ENCODE assay signal across 21 mouse cellular contexts in genomic region chr13:32721717-32722116, GRCm38 (mm10).
A peak's percentile ranks its signal among the peaks of the same experiment; 100 is the strongest.
DNase-seq lines count a peak whose midpoint lies in the region; ATAC-seq and TF ChIP-seq lines count a peak whose summit lies in the region.
"Had no signal": no experiment of that assay in that cellular context is flagged by ENCODE, and none has a peak within 500 bp of the region (broad histone marks: within the 10 kb centered on the region; RNA-seq: fewer than 3 reads in every experiment).

No protein-coding gene starts in this region.

- WGBS in intestine, postnatal 0 days: 84% methylated on average over 4 of the region's 4 CpGs
- 70% methylated on average over 4 of the region's 4 CpGs for WGBS in cerebellum, adult 2 months

- no peak for TF ChIP-seq POLR2A in cerebellum, adult 2 months (IDR thresholded peaks at IDR 0.05; ENCODE audit: borderline replicate concordance, insufficient read depth, low read length)

- no peak overlapping the region for H3K9ac ChIP-seq in intestine, postnatal 0 days (ENCODE audit: low read depth, low read length)
- H3K9ac ChIP-seq: forebrain, embryonic 15.5 days; limb, embryonic 13.5 days; liver, embryonic 14.5 days; neural tube, embryonic 12.5 days had no signal

- H3K4me2 ChIP-seq in intestine, postnatal 0 days (replicated peaks; ENCODE audit: low read depth): no peak overlapping the region
- H3K4me2 ChIP-seq: forebrain, embryonic 15.5 days; heart, embryonic 11.5 days; limb, embryonic 13.5 days; neural tube, embryonic 12.5 days had no signal

- H3K4me1 ChIP-seq in intestine, postnatal 0 days (replicated peaks; ENCODE audit: control insufficient read depth, insufficient read depth, low read length): no peaks in the 10 kb centered on the region
- H3K4me1 ChIP-seq in cerebellum, adult 2 months (ENCODE audit: control insufficient read depth, insufficient read depth, low read length): no peaks in the 10 kb centered on the region
- H3K4me1 ChIP-seq: forebrain, embryonic 15.5 days; neural tube, embryonic 12.5 days had no signal

- peak overlapping the region; percentile 24; the same call in 1 of the 2 replicates for H3K27ac ChIP-seq in gastrocnemius, adult 2 months
- no peak overlapping the region for H3K27ac ChIP-seq in intestine, postnatal 0 days (ENCODE audit: low read depth, low read length)
- H3K27ac ChIP-seq in cerebellum, adult 2 months (ENCODE audit: insufficient read depth, low read length): no peak overlapping the region
- H3K27ac ChIP-seq: forebrain, embryonic 15.5 days; limb, embryonic 13.5 days; liver, embryonic 14.5 days; neural tube, embryonic 12.5 days had no signal

- intact Hi-C loops in gastrocnemius, adult 2 months (cut with DNase I): no loop called here

- no peaks in the 10 kb centered on the region for H3K36me3 ChIP-seq in intestine, postnatal 0 days (ENCODE audit: control insufficient read depth, insufficient read depth)
- H3K36me3 ChIP-seq: forebrain, embryonic 15.5 days; limb, embryonic 13.5 days; neural tube, embryonic 12.5 days had no signal

- no peak for TF ChIP-seq CTCF in gastrocnemius, adult 2 months (IDR thresholded peaks at IDR 0.05)
- no peak for TF ChIP-seq CTCF in intestine, postnatal 0 days (IDR thresholded peaks at IDR 0.05; ENCODE audit: low read depth)
- no peak for TF ChIP-seq CTCF in cerebellum, adult 2 months (IDR thresholded peaks at IDR 0.05; ENCODE audit: borderline replicate concordance, insufficient read depth, low read depth, low read length)

- ATAC-seq in intestine, postnatal 0 days: no peak
- ATAC-seq: forebrain, embryonic 15.5 days; hindbrain, embryonic 16.5 days; lung, postnatal 0 days had no signal

- no peaks in the 10 kb centered on the region for H3K9me3 ChIP-seq in intestine, postnatal 0 days (ENCODE audit: control insufficient read depth)
- H3K9me3 ChIP-seq: forebrain, embryonic 15.5 days; limb, embryonic 13.5 days; neural tube, embryonic 12.5 days had no signal

- no peak for DNase-seq in gastrocnemius, adult 2 months
- no peak for DNase-seq in gastrocnemius, postnatal 25 days
- DNase-seq in right cerebral cortex, adult 2 months (ENCODE audit: low spot score in 2 of 2): peak; percentile 13 to 17
- no peak for DNase-seq in right cerebral cortex, postnatal 14 days
- peak; percentile 20 for DNase-seq in adrenal gland, postnatal 25 days
- no peak for DNase-seq in cerebellum, adult 2 months
- no peak for DNase-seq in cerebellum, postnatal 25 days
- DNase-seq: cerebellum, postnatal 36 days; heart, postnatal 36 days; layer of hippocampus, adult 9-11 months; right cerebral cortex, postnatal 4 days; thymus, postnatal 4 days had no signal

- no peaks in the 10 kb centered on the region for H3K27me3 ChIP-seq in intestine, postnatal 0 days (replicated peaks; ENCODE audit: control insufficient read depth, insufficient read depth, low read length)
- H3K27me3 ChIP-seq in cerebellum, adult 2 months (ENCODE audit: control insufficient read depth, insufficient read depth, low read length): no peaks in the 10 kb centered on the region
- H3K27me3 ChIP-seq: forebrain, embryonic 15.5 days; neural tube, embryonic 12.5 days had no signal

- no peak overlapping the region for H3K4me3 ChIP-seq in gastrocnemius, adult 2 months
- no peak overlapping the region for H3K4me3 ChIP-seq in intestine, postnatal 0 days (ENCODE audit: low read depth, low read length)
- no peak overlapping the region for H3K4me3 ChIP-seq in cerebellum, adult 2 months (replicated peaks; ENCODE audit: insufficient read depth, low read depth, low read length)
- H3K4me3 ChIP-seq: erythroblast, embryonic 14.5 days; forebrain, embryonic 15.5 days; limb, embryonic 13.5 days; neural tube, embryonic 12.5 days had no signal

Comparison
In these comparisons a context has a peak if more than half of its experiments do, and no peak if none do; other contexts are left out.
1. DNase-seq: peak in right cerebral cortex, adult 2 months (2 of 2) and adrenal gland, postnatal 25 days (single experiment); none in gastrocnemius, adult 2 months (single experiment), gastrocnemius, postnatal 25 days (single experiment), right cerebral cortex, postnatal 14 days (single experiment), cerebellum, adult 2 months (0 of 2) and cerebellum, postnatal 25 days (0 of 2).